Mouse (Mus musculus) thymus, adult 2 months (tissue): ENCODE data around the gene Hdac5.

Source experiments
- CTCF ChIP-seq: fragments of 200-500 bp; IDR thresholded peaks from 2 replicates; pipeline ENCODE4 v1.5.1; 2012; ENCODE audit warnings: mild to moderate bottlenecking, control low read depth, low read length, moderate library complexity, borderline replicate concordance; ENCODE audit not compliant: control insufficient read depth, poor library complexity, insufficient read depth; ENCODE audit errors: extremely low read depth
- POLR2A ChIP-seq: fragments of 200-500 bp; IDR thresholded peaks from 2 replicates; pipeline ENCODE4 v1.6.1; 2012; ENCODE audit warnings: mild to moderate bottlenecking, low read length, control low read depth, moderate library complexity; ENCODE audit not compliant: control insufficient read depth, poor library complexity, insufficient read depth; ENCODE audit errors: extremely low read depth

GRCm38 (mm10) chr11:102229331-102229953, 524 bp downstream of the Hdac5 start:
- TF ChIP-seq POLR2A: no peak
- no peak for TF ChIP-seq CTCF
